Comparison of ENCODE assay signal across 9 mouse cellular contexts in the genomic region with DNA sequence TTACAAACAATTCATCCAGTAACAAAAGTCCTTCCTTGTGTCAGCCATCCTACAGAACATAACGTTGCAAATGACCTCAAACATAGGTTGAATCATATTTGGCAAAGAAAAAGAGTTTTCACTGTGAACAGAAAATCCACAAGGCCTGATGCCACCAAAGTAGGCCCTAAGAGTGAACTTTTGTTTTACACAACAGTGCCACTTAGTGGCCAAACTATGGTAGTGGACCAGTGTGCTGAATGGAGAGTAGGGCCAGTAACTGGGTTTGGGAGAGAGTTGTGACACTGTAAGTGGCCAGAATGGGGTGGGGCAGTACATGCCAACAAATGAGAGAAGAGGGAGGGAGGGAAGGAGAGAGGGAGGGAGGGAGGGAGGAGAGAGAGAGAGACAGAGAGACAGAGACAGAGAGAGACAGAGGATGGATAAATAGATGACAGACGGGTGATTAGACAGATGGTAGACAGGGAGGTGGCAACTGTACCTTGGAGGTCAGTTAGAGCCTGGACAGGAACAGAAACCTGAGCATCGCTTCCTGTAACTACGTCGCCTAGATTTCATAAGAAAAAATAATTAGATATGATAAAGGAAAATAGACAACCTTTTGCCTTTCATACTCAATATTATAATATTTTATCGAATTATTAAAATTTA.
A peak's percentile ranks its signal among the peaks of the same experiment; 100 is the strongest.
DNase-seq lines count a peak whose midpoint lies in the region; ATAC-seq and TF ChIP-seq lines count a peak whose summit lies in the region.
"Had no signal": no experiment of that assay in that cellular context is flagged by ENCODE, and none has a peak within 500 bp of the region (broad histone marks: within the 10 kb centered on the region; RNA-seq: fewer than 3 reads in every experiment).

No protein-coding gene starts in this region.

- no peak overlapping the region for H3K27ac ChIP-seq in forebrain, embryonic 15.5 days (replicated peaks)
- no peak overlapping the region for H3K27ac ChIP-seq in hindbrain, embryonic 12.5 days
- H3K27ac ChIP-seq in layer of hippocampus, adult 2 months, result no peak overlapping the region
- H3K27ac ChIP-seq: limb, embryonic 15.5 days had no signal

- no peaks in the 10 kb centered on the region for H3K4me1 ChIP-seq in forebrain, embryonic 15.5 days
- H3K4me1 ChIP-seq in hindbrain, embryonic 12.5 days, result no peaks in the 10 kb centered on the region
- H3K4me1 ChIP-seq: limb, embryonic 15.5 days had no signal

- WGBS in forebrain, embryonic 15.5 days, result 78% methylated on average over 6 of the region's 6 CpGs
- 69% methylated on average over 6 of the region's 6 CpGs for WGBS in hindbrain, embryonic 12.5 days

- no peaks in the 10 kb centered on the region for H3K27me3 ChIP-seq in forebrain, embryonic 15.5 days
- H3K27me3 ChIP-seq in hindbrain, embryonic 12.5 days, result no peaks in the 10 kb centered on the region
- H3K27me3 ChIP-seq: limb, embryonic 15.5 days had no signal

- DNase-seq in NIH3T3 (ENCODE audit: low read depth), result peak; percentile 84
- peak; percentile 61 for DNase-seq in cerebellum, adult 11 months
- DNase-seq in layer of hippocampus, adult 2 months (ENCODE audit: low spot score in 2 of 2), result peak; percentile 55 to 71
- DNase-seq in lung, postnatal 14 days, result peak; percentile 63
- peak; percentile 43 for DNase-seq in right cerebral cortex, adult 18-20 months
- DNase-seq in yolk sac, embryonic 10.5 days (ENCODE audit: low spot score), result peak; percentile 48

- H3K4me3 ChIP-seq in forebrain, embryonic 15.5 days, result no peak overlapping the region
- no peak overlapping the region for H3K4me3 ChIP-seq in hindbrain, embryonic 12.5 days
- H3K4me3 ChIP-seq in layer of hippocampus, adult 2 months, result no peak overlapping the region
- H3K4me3 ChIP-seq: limb, embryonic 15.5 days had no signal

- peak; percentile 87 for TF ChIP-seq CTCF in layer of hippocampus, adult 2 months (conservative IDR thresholded peaks at IDR 0.05)

- peak; percentile 88 for ATAC-seq in forebrain, embryonic 15.5 days (replicated peaks)
- peak; percentile 89 for ATAC-seq in hindbrain, embryonic 12.5 days (ENCODE audit: low FRiP score)

- no peaks in the 10 kb centered on the region for H3K36me3 ChIP-seq in forebrain, embryonic 15.5 days
- no peaks in the 10 kb centered on the region for H3K36me3 ChIP-seq in hindbrain, embryonic 12.5 days
- H3K36me3 ChIP-seq: limb, embryonic 15.5 days had no signal

- H3K9ac ChIP-seq in forebrain, embryonic 15.5 days (replicated peaks), result no peak overlapping the region
- H3K9ac ChIP-seq in hindbrain, embryonic 12.5 days, result no peak overlapping the region
- H3K9ac ChIP-seq: limb, embryonic 15.5 days had no signal

- no peaks in the 10 kb centered on the region for H3K9me3 ChIP-seq in forebrain, embryonic 15.5 days
- H3K9me3 ChIP-seq in hindbrain, embryonic 12.5 days (replicated peaks), result no peaks in the 10 kb centered on the region
- H3K9me3 ChIP-seq: limb, embryonic 15.5 days had no signal

- H3K4me2 ChIP-seq in forebrain, embryonic 15.5 days (replicated peaks), result no peak overlapping the region
- no peak overlapping the region for H3K4me2 ChIP-seq in hindbrain, embryonic 12.5 days (replicated peaks)
- H3K4me2 ChIP-seq: limb, embryonic 15.5 days had no signal
